Mouse (Mus musculus): ENCODE measurements around the gene Cd247.

The Cd247 gene

GRCm38 (mm10) chr1:165913720-165914415 lies 125.4 kb downstream of the Cd247 start:
- DNase-seq (ENCODE audit: low spot score): no peak

GRCm38 (mm10) chr1:165914416-165914801 lies 125.9 kb downstream of the Cd247 start:
- DNase-seq (ENCODE audit: low spot score): no peak

- no peak for DNase-seq (ENCODE audit: low spot score)
Measured at GRCm38 (mm10) chr1:165921026-165921425, 132.5 kb downstream of the Cd247 start.

GRCm38 (mm10) chr1:165922488-165922887 lies 134.0 kb downstream of the Cd247 start:
- no peak for DNase-seq (ENCODE audit: low spot score)

- DNase-seq (ENCODE audit: low spot score): no peak
Measured at GRCm38 (mm10) chr1:165925207-165925606, 136.7 kb downstream of the Cd247 start.

All from left cerebral cortex, adult 11 months (tissue).